Mouse (Mus musculus) heart, postnatal 0 days (tissue): ENCODE measurements at regions not wholly inside any gene's neighbourhood (a gene's known extent, or its start where the extent isn't known, plus 50 kb on each side); places are given as distances from the start of the nearest gene placed in this dataset.
A peak's percentile ranks its signal among the peaks of the same experiment; 100 is the strongest.

Experiments used
- ATAC-seq: fragments of 200-750 bp; cut with Nextera tagmentation; 2 replicates; pipeline ENCODE4 v1.8.0; 2017; ENCODE audit warnings: low read depth, moderate number of reproducible peaks, moderate library complexity; ENCODE audit not compliant: insufficient read depth
- DNase-seq: peaks from one replicate; pipeline ENCODE4 v3.0.0-alpha.2; 2016; ENCODE audit warnings: low spot score
- H3K27ac ChIP-seq: fragments of 300-500 bp; sonication (generic); 2 replicates; pipeline ENCODE4 v1.5.1; 2014; ENCODE audit warnings: low read depth, mild to moderate bottlenecking
- H3K27me3 ChIP-seq: fragments of 300-500 bp; sonication (generic); 2 replicates; pipeline ENCODE4 v1.6.1; 2014; ENCODE audit warnings: low read length, mixed read lengths; ENCODE audit not compliant: control insufficient read depth, insufficient read depth
- H3K36me3 ChIP-seq: fragments of 300-500 bp; sonication (generic); replicated peaks from 2 replicates; pipeline ENCODE4 v1.6.1; 2014; ENCODE audit warnings: low read length, mixed read lengths; ENCODE audit not compliant: control insufficient read depth, insufficient read depth
- H3K4me1 ChIP-seq: fragments of 300-500 bp; sonication (generic); 2 replicates; pipeline ENCODE4 v1.6.1; 2014; ENCODE audit warnings: antibody characterized with exemption; ENCODE audit not compliant: control insufficient read depth, insufficient read depth
- H3K4me2 ChIP-seq: fragments of 300-500 bp; sonication (generic); 2 replicates; pipeline ENCODE4 v1.6.1; 2014; ENCODE audit warnings: low read depth, mild to moderate bottlenecking, low read length, moderate library complexity
- H3K4me3 ChIP-seq: fragments of 300-500 bp; sonication (generic); 2 replicates; pipeline ENCODE4 v1.5.1; 2014; ENCODE audit warnings: low read depth, low read length
- H3K9ac ChIP-seq: fragments of 300-500 bp; sonication (generic); replicated peaks from 2 replicates; pipeline ENCODE4 v1.6.1; 2014; ENCODE audit warnings: low read depth, low read length, mixed read lengths
- H3K9me3 ChIP-seq: fragments of 300-500 bp; sonication (generic); replicated peaks from 2 replicates; pipeline ENCODE4 v1.6.1; 2016; ENCODE audit warnings: low read length; ENCODE audit not compliant: control insufficient read depth
- CTCF ChIP-seq: IDR thresholded peaks from 2 replicates; pipeline ENCODE4 v1.5.1; 2016; ENCODE audit warnings: antibody characterized with exemption, control low read depth, low read depth
- EP300 ChIP-seq: IDR thresholded peaks from 2 replicates; pipeline ENCODE4 v1.6.1; 2016; ENCODE audit warnings: antibody characterized with exemption, low read depth
- whole genome bisulfite sequencing: fragments of 180-500 bp; shearing (Covaris S2); extraction: QIAGEN DNeasy Blood & Tissue Kit; methylation state at CpG from one replicate; pipeline ENCODE4 v1.1.7; 2014; 5-methylcytosine and 5-hydroxymethylcytosine counted together

DNA sequence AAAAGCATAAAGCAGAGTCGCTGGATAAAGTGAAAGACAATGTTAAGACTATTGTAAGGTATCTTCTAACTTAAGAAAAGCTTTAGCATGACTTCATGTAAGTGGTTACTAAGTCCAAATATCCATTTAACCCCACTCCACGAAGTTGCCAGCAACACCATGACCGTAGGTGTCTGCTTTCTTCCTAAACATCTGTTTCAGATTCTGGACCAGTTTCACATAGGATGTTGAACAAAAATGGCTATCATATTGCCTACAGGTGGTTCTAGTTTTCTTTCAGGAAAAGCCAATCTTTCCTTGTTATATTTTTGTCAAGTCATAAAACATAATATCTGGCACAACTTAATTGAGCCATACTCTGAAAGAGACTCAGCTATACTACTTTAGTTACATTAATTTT is 78.7 kb upstream of the Slc5a7 start:
- Histone ChIP-seq H3K9ac (no peak overlapping the region), H3K27ac (no peak overlapping the region), H3K4me1 (no peaks in the 10 kb centered on the region), H3K4me2 (no peak overlapping the region), H3K9me3 (no peaks in the 10 kb centered on the region), H3K36me3 (no peaks in the 10 kb centered on the region), H3K27me3 (no peaks in the 10 kb centered on the region), H3K4me3 (no peak overlapping the region)
- DNase-seq (no peak), ATAC-seq (no peak)
- 51% methylated on average over 3 of the region's 3 CpGs for WGBS
- no peak for TF ChIP-seq EP300
- TF ChIP-seq CTCF = no peak

DNA sequence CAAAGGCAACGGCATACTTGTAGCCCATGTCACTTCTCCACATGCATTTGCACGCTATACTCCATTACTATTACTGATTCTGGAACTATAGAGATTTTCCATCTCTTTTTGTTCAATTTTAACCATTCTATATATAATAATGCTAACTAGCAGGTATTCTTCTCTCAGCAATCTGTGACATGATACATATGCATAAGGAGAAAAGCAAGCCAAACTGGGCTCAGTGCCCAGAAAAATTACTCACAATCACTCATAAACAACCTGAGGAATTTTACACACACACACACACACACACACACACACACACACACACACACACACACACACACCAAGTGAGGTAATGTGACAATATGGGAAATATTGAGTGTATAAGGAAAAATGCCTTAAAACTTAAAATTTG is 69.8 kb upstream of the Slc5a7 start:
- Histone ChIP-seq H3K9me3 (no peaks in the 10 kb centered on the region), H3K27me3 (no peaks in the 10 kb centered on the region), H3K4me1 (no peaks in the 10 kb centered on the region), H3K36me3 (no peaks in the 10 kb centered on the region), H3K4me2 (no peak overlapping the region), H3K4me3 (no peak overlapping the region), H3K9ac (no peak overlapping the region), H3K27ac (no peak overlapping the region)
- 70% methylated on average over 2 of the region's 2 CpGs for WGBS
- DNase-seq (no peak), ATAC-seq (no peak)
- TF ChIP-seq CTCF = no peak
- TF ChIP-seq EP300 = no peak

GRCm38 (mm10) chr17:54367948-54368347 is 69.1 kb upstream of the Slc5a7 start:
- Histone ChIP-seq H3K27ac (no peak overlapping the region), H3K27me3 (no peaks in the 10 kb centered on the region), H3K9me3 (no peaks in the 10 kb centered on the region), H3K4me2 (no peak overlapping the region), H3K4me1 (no peaks in the 10 kb centered on the region), H3K9ac (no peak overlapping the region), H3K4me3 (no peak overlapping the region), H3K36me3 (no peaks in the 10 kb centered on the region)
- WGBS = 50% methylated on average over 2 of the region's 2 CpGs
- ATAC-seq = no peak
- no peak for DNase-seq
- TF ChIP-seq EP300 = no peak
- no peak for TF ChIP-seq CTCF

DNA sequence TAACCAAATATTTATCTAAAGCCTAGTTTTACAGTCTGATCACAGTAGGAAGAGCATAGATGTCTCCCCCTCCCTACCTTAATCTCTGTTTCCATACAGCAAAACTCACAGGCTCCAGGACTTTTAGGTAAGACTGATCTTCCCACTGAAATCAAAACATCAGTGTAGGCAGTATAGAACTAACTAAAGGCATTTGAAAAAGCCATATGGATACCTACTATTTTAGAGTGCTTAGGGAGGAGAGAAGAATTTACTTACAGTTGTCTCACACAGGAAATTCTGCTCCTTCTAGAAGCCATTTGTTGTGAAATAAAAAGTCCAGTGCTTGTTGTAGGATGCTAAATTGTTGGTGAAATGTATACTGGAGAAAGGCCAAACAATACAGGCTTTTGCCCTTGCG is 64.2 kb upstream of the Slc5a7 start:
- Histone ChIP-seq H3K36me3 (no peaks in the 10 kb centered on the region), H3K4me3 (no peak overlapping the region), H3K4me1 (no peaks in the 10 kb centered on the region), H3K27ac (no peak overlapping the region), H3K9ac (no peak overlapping the region), H3K9me3 (no peaks in the 10 kb centered on the region), H3K27me3 (no peaks in the 10 kb centered on the region), H3K4me2 (no peak overlapping the region)
- ATAC-seq (no peak), DNase-seq (no peak)
- TF ChIP-seq CTCF (no peak), EP300 (no peak)
- 74% methylated on average over 1 of the region's 1 CpGs for WGBS

DNA sequence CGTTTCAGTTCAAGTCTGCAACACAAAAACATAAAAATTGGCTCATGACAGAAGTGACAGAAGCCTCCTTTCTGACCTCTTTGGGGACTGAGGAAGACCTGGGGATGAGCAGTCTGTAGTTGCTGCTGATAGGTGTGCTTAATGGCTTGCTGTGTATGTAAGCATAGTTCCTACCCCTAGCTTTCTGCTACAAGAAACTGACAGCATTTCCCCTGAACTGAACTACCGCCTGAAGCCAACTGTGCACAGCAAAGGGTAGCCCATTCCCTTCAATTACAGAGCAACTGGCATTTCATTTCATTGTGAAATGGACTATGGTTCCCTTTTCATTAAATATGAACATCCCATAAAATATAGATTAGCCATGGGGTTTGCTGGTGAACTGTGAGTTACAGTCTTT is 54.2 kb upstream of the Slc5a7 start:
- H3K9me3 ChIP-seq = no peaks in the 10 kb centered on the region
- H3K36me3 ChIP-seq = no peaks in the 10 kb centered on the region
- WGBS = 53% methylated on average over 2 of the region's 2 CpGs
- no peak overlapping the region for H3K4me3 ChIP-seq
- ATAC-seq (no peak), DNase-seq (no peak)
- no peaks in the 10 kb centered on the region for H3K4me1 ChIP-seq
- no peak overlapping the region for H3K27ac ChIP-seq
- no peak overlapping the region for H3K9ac ChIP-seq
- H3K4me2 ChIP-seq = no peak overlapping the region
- no peaks in the 10 kb centered on the region for H3K27me3 ChIP-seq
- TF ChIP-seq EP300 (no peak), CTCF (no peak)

DNA sequence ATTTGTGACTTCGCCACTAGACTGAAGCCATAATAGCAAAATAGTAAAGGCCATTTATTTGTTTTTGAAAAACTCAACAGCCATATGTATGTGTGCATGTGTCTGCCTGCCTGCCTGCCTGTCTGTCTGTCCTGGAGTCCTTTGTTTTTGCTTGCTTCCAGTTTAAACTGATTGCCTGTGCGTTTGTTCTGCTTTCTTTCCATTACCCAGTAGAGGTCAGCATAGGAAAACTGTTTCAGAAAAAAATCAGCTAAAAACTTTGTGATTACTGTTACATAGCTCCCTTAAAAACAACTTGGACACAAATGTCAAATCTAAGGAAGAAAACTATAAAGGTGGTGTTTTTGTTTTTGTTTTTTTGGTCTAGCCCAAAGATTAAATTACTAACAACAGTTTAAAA is 52.0 kb upstream of the Slc5a7 start:
- DNase-seq (peak; percentile 10), ATAC-seq (no peak)
- Histone ChIP-seq H3K36me3 (no peaks in the 10 kb centered on the region), H3K4me2 (no peak overlapping the region), H3K4me1 (no peaks in the 10 kb centered on the region), H3K27ac (no peak overlapping the region), H3K4me3 (no peak overlapping the region), H3K9ac (no peak overlapping the region), H3K27me3 (no peaks in the 10 kb centered on the region), H3K9me3 (no peaks in the 10 kb centered on the region)
- WGBS = 40% methylated on average over 2 of the region's 2 CpGs
- TF ChIP-seq EP300 = no peak
- TF ChIP-seq CTCF = 0 out of 2 replicates have a peak, but pooled peaks have one; percentile 4
